Mouse (Mus musculus) hindbrain, embryonic 13.5 days (tissue): ENCODE measurements around the gene Tead3. TPM values are rescaled to one million over a fixed set of nuclear protein-coding genes. Genes with fewer than 3 reads are reported as not detected.

Experiments
- ATAC-seq: fragments of 200-750 bp; cut with Nextera tagmentation; 2 replicates; pipeline ENCODE4 v1.8.0; 2017; ENCODE audit warnings: moderate TSS enrichment; ENCODE audit not compliant: low FRiP score
- H3K27ac ChIP-seq: fragments of 300-500 bp; sonication (generic); 2 replicates; pipeline ENCODE4 v1.5.1; 2015; ENCODE audit warnings: inconsistent platforms, mild to moderate bottlenecking, moderate library complexity
- H3K27me3 ChIP-seq: fragments of 300-500 bp; sonication (generic); 2 replicates; pipeline ENCODE4 v1.6.1; 2015; ENCODE audit warnings: mild to moderate bottlenecking, inconsistent platforms
- H3K36me3 ChIP-seq: fragments of 300-500 bp; sonication (generic); 2 replicates; pipeline ENCODE4 v1.6.1; 2015; ENCODE audit warnings: mild to moderate bottlenecking, inconsistent platforms
- H3K4me1 ChIP-seq: fragments of 300-500 bp; sonication (generic); replicated peaks from 2 replicates; pipeline ENCODE4 v1.6.1; 2015; ENCODE audit warnings: inconsistent platforms
- H3K4me2 ChIP-seq: fragments of 300-500 bp; sonication (generic); 2 replicates; pipeline ENCODE4 v1.6.1; 2015; ENCODE audit warnings: inconsistent platforms, mild to moderate bottlenecking, moderate library complexity
- H3K4me3 ChIP-seq: fragments of 300-500 bp; sonication (generic); 2 replicates; pipeline ENCODE4 v1.5.1; 2015; ENCODE audit warnings: mild to moderate bottlenecking, inconsistent platforms
- H3K9ac ChIP-seq: fragments of 300-500 bp; sonication (generic); 2 replicates; pipeline ENCODE4 v1.6.1; 2015; ENCODE audit warnings: mild to moderate bottlenecking, inconsistent platforms
- H3K9me3 ChIP-seq: fragments of 300-500 bp; sonication (generic); 2 replicates; pipeline ENCODE4 v1.6.1; 2016; ENCODE audit warnings: inconsistent platforms
- WGBS: fragments of 180-500 bp; shearing (Covaris S2); methylation state at CpG from one replicate; pipeline ENCODE4 v1.1.7; 2015; 5-methylcytosine and 5-hydroxymethylcytosine counted together
- polyA plus RNA-seq: library from polyadenylated mRNA; unstranded; fragments of >200 nt; fragmentation: Nextera tagmentation; extraction: Ambion mirVana; gene quantifications from 2 replicates; pipeline ENCODE4 v1.2.1, GENCODE M21; 2015

Tead3 gene
- polyA plus RNA-seq, 1 experiment from 2014 or later: 1.8 TPM

DNA sequence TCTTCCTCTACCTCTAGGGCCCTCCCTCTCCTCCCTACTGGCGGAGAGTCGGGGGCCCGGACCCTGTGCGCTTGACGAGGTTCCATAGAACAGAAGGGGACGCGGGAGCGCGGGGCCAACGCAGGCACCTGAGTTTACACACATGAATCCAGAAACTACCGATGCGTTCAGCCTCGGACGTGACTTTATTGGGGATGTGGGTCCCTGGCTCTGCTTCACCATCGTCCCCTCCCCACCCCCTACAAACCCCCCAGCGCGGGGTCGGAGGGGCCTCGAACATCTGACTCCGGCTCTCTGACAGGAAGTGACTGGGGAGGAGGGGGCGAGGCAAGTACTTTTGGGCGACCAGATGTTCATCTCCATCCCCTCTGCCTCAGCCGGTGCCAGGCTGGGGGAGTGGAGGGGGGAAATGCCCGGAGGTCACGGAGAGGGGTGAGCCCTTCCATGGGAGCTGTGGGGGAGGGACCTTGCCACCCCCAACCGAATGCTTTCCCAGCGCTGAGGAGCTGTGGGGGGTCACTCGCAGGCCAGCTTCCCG, 805 bp upstream of the Tead3 start:
- Histone ChIP-seq H3K36me3 (no peaks in the 10 kb centered on the region), H3K9me3 (no peaks in the 10 kb centered on the region), H3K4me3 (peak overlapping the region; percentile 57), H3K4me2 (peak overlapping the region; percentile 84), H3K27me3 (peaks cover 66% of the 10 kb centered on the region), H3K27ac (peak overlapping the region; percentile 62; the same call in 1 of the 2 replicates), H3K9ac (peak overlapping the region; percentile 65), H3K4me1 (peaks cover 37% of the 10 kb centered on the region)
- ATAC-seq: peak; percentile 26; the same call in 1 of the 2 replicates
- WGBS: 1% methylated on average over 29 of the region's 29 CpGs

- peak; percentile 42 for ATAC-seq
- Histone ChIP-seq H3K4me3 (peak overlapping the region; percentile 57), H3K27me3 (peaks cover 79% of the 10 kb centered on the region), H3K27ac (peak overlapping the region; percentile 62), H3K36me3 (no peaks in the 10 kb centered on the region), H3K9me3 (no peaks in the 10 kb centered on the region), H3K4me1 (peaks cover 51% of the 10 kb centered on the region), H3K4me2 (peak overlapping the region; percentile 84), H3K9ac (peak overlapping the region; percentile 78)
- under 1% methylated on average over 54 of the region's 54 CpGs for WGBS
These were observed 634 bp downstream of the Tead3 start for GRCm38 (mm10) chr17:28349901-28350465.

- no peak for ATAC-seq
- no peak overlapping the region; the same call in 1 of the 2 replicates for H3K27ac ChIP-seq
- no peaks in the 10 kb centered on the region for H3K36me3 ChIP-seq
- H3K4me3 ChIP-seq: peak overlapping the region; percentile 57
- peaks cover 57% of the 10 kb centered on the region for H3K4me1 ChIP-seq
- peak overlapping the region; percentile 78 for H3K9ac ChIP-seq
- peaks cover 86% of the 10 kb centered on the region for H3K27me3 ChIP-seq
- 19% methylated on average over 12 of the region's 13 CpGs for WGBS
- no peaks in the 10 kb centered on the region for H3K9me3 ChIP-seq
- peak overlapping the region; percentile 84 for H3K4me2 ChIP-seq
These were observed 1.2 kb downstream of the Tead3 start for GRCm38 (mm10) chr17:28349264-28349880.

GRCm38 (mm10) chr17:28348211-28348610, 2.4 kb downstream of the Tead3 start:
- peaks cover 62% of the 10 kb centered on the region for H3K4me1 ChIP-seq
- H3K36me3 ChIP-seq: no peaks in the 10 kb centered on the region
- ATAC-seq: no peak
- H3K27me3 ChIP-seq: peaks cover 80% of the 10 kb centered on the region
- no peak overlapping the region for H3K4me3 ChIP-seq
- no peak overlapping the region for H3K27ac ChIP-seq
- 71% methylated on average over 6 of the region's 6 CpGs for WGBS
- peak overlapping the region; percentile 8; the same call in 1 of the 2 replicates for H3K4me2 ChIP-seq
- peak overlapping the region; percentile 35; the same call in 1 of the 2 replicates for H3K9ac ChIP-seq
- no peaks in the 10 kb centered on the region for H3K9me3 ChIP-seq

- Histone ChIP-seq H3K4me2 (no peak overlapping the region), H3K27ac (no peak overlapping the region), H3K27me3 (peaks cover 79% of the 10 kb centered on the region), H3K9me3 (no peaks in the 10 kb centered on the region), H3K4me3 (no peak overlapping the region), H3K36me3 (no peaks in the 10 kb centered on the region), H3K9ac (no peak overlapping the region), H3K4me1 (peaks cover 62% of the 10 kb centered on the region)
- no peak for ATAC-seq
- WGBS: 80% methylated on average over 10 of the region's 10 CpGs
These were observed 3.3 kb downstream of the Tead3 start for GRCm38 (mm10) chr17:28347327-28347726.

GRCm38 (mm10) chr17:28345882-28346281, 4.7 kb downstream of the Tead3 start:
- Histone ChIP-seq H3K27ac (no peak overlapping the region), H3K27me3 (peaks cover 65% of the 10 kb centered on the region), H3K36me3 (no peaks in the 10 kb centered on the region), H3K4me1 (peaks cover 65% of the 10 kb centered on the region), H3K4me3 (no peak overlapping the region), H3K4me2 (0 out of 2 replicates have a peak overlapping the region, but pooled peaks have one; percentile 6), H3K9ac (no peak overlapping the region; the same call in 1 of the 2 replicates), H3K9me3 (no peaks in the 10 kb centered on the region)
- WGBS: 10% methylated on average over 10 of the region's 10 CpGs
- no peak for ATAC-seq

- Histone ChIP-seq H3K27ac (no peak overlapping the region), H3K9me3 (no peaks in the 10 kb centered on the region), H3K4me3 (no peak overlapping the region), H3K9ac (no peak overlapping the region; the same call in 1 of the 2 replicates), H3K4me1 (peaks cover 64% of the 10 kb centered on the region), H3K4me2 (0 out of 2 replicates have a peak overlapping the region, but pooled peaks have one; percentile 6), H3K27me3 (peaks cover 59% of the 10 kb centered on the region), H3K36me3 (no peaks in the 10 kb centered on the region)
- no peak for ATAC-seq
- WGBS: 17% methylated on average over 7 of the region's 8 CpGs
These were observed 5.3 kb downstream of the Tead3 start for GRCm38 (mm10) chr17:28345271-28345721.

- Histone ChIP-seq H3K9ac (no peak overlapping the region), H3K9me3 (no peaks in the 10 kb centered on the region), H3K36me3 (no peaks in the 10 kb centered on the region), H3K27ac (no peak overlapping the region), H3K4me1 (peaks cover 58% of the 10 kb centered on the region), H3K27me3 (peaks cover 55% of the 10 kb centered on the region), H3K4me3 (no peak overlapping the region), H3K4me2 (no peak overlapping the region)
- ATAC-seq: no peak
- whole genome bisulfite sequencing: 60% methylated on average over 3 of the region's 3 CpGs
These were observed 5.9 kb downstream of the Tead3 start for GRCm38 (mm10) chr17:28344670-28345069.

DNA sequence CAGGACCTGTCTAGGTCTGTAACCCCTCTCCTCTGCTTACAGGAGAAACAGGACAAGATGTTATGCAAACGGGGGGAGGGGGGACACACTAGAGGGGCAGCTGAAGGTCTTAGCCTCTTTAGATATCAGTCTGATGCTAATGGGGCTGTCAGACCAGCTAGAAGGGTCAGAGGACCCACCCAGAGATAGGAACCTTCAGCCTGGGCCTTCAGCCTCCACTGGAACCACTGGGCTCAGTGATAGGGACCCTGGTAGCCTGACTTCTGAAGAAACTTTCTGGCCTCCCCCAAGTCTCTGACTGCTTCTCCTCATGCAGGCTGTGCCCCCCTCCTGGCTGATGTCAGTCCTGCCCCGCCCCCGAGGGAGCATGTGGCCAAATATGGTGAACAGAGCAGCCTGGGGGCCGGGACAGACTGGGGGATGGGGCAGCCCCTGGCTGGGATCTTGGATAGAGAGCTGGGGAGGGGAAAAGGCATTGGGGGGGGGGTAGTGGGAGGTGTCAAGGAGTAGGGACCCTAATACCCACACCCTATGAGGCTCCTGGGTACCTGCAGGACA, 6.5 kb downstream of the Tead3 start:
- peaks cover 52% of the 10 kb centered on the region for H3K4me1 ChIP-seq
- no peaks in the 10 kb centered on the region for H3K36me3 ChIP-seq
- H3K27me3 ChIP-seq: peaks cover 50% of the 10 kb centered on the region
- ATAC-seq: no peak
- H3K9me3 ChIP-seq: no peaks in the 10 kb centered on the region
- 23% methylated on average over 2 of the region's 4 CpGs for WGBS
- H3K27ac ChIP-seq: no peak overlapping the region
- no peak overlapping the region for H3K4me2 ChIP-seq
- no peak overlapping the region for H3K4me3 ChIP-seq
- H3K9ac ChIP-seq: no peak overlapping the region

DNA sequence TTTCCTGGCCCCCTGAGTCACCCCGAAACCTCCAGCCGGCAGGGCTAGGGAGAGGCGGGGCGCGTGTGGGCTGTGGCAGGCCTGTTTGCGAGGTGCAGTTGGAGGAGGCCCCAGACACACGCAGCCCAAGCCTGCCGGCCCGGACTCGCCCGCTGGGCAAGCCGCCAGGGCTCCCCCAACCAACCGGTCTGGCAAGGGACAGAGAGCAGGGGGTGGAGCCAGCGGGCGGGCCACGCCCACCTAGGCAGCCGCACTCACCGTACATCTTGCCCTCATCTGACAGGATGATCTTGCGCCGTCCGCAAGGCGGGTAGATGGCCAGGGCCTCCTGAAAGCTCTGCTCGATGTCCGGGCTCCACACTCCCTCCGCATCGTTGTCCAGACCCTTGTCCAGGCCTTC, 9.5 kb downstream of the Tead3 start:
- H3K27ac ChIP-seq: no peak overlapping the region
- H3K4me1 ChIP-seq: peaks cover 38% of the 10 kb centered on the region
- no peaks in the 10 kb centered on the region for H3K9me3 ChIP-seq
- H3K9ac ChIP-seq: peak overlapping the region; percentile 55
- peak overlapping the region; percentile 29 for H3K4me3 ChIP-seq
- ATAC-seq: peak; percentile 36; the same call in 1 of the 2 replicates
- H3K36me3 ChIP-seq: no peaks in the 10 kb centered on the region
- WGBS: 6% methylated on average over 26 of the region's 26 CpGs
- H3K4me2 ChIP-seq: peak overlapping the region; percentile 54
- H3K27me3 ChIP-seq: peaks cover 27% of the 10 kb centered on the region; the same call in 1 of the 2 replicates

DNA sequence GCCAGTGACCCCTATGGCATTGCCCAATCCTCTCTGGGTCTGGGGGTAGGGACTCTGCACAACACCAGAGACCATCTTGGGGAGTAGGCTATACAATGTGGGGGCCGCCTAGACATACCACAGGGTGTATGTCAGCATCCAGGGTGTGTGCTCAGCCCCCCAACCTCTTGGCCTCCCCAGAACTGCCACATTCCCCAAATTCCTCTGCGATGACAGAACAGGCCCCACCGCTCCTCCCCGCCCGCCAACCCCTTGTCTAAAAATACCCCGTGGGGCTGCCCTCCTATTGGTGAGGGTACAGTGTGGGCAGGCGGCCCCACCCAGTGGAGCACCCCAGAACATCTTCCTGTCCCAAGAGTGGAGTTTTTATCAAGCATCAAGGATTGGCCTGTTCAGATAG, 10.0 kb downstream of the Tead3 start:
- WGBS: 82% methylated on average over 7 of the region's 7 CpGs
- Histone ChIP-seq H3K4me1 (peaks cover 33% of the 10 kb centered on the region), H3K9me3 (no peaks in the 10 kb centered on the region), H3K4me3 (no peak overlapping the region), H3K9ac (peak overlapping the region; percentile 55), H3K27ac (no peak overlapping the region), H3K4me2 (peak overlapping the region; percentile 54), H3K36me3 (no peaks in the 10 kb centered on the region), H3K27me3 (peaks cover 22% of the 10 kb centered on the region; the same call in 1 of the 2 replicates)
- ATAC-seq: no peak

DNA sequence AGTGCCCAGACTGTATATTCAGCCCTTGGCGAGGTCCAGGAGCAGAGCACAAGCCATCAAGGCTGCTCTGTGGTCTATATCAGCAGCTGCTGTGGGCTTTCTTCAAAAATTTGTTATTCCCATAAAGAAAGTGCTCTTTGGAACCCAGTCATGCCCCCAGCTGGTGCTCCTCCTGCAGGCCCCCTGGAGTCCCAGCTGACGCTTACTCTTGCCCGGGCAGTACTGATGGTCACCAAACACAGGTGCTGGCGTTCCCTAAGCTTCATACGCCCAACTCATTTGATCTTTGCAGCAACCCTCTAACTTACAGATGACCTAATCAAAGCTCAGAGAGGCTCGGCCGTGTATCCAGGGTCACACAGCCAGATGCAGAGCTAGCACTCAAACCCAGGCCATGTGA, 13.1 kb downstream of the Tead3 start:
- peaks cover 21% of the 10 kb centered on the region for H3K4me1 ChIP-seq
- WGBS: 92% methylated on average over 7 of the region's 7 CpGs
- 0 out of 2 replicates have a peak, but pooled peaks cover 3% of the 10 kb centered on the region for H3K27me3 ChIP-seq
- ATAC-seq: no peak
- H3K36me3 ChIP-seq: 0 out of 2 replicates have a peak, but pooled peaks cover 5% of the 10 kb centered on the region
- no peak overlapping the region for H3K4me2 ChIP-seq
- H3K9ac ChIP-seq: no peak overlapping the region
- no peak overlapping the region for H3K27ac ChIP-seq
- no peak overlapping the region for H3K4me3 ChIP-seq
- no peaks in the 10 kb centered on the region for H3K9me3 ChIP-seq
